Mouse (Mus musculus) testis, adult 2 months (tissue): ENCODE data around the gene Zfp366.

Experiments used
- CTCF ChIP-seq: fragments of 200-500 bp; IDR thresholded peaks from 2 replicates; pipeline ENCODE4 v1.5.1; 2012; ENCODE audit warnings: low read depth, mild to moderate bottlenecking, inconsistent platforms, low read length, moderate library complexity; ENCODE audit not compliant: control insufficient read depth, insufficient read depth, insufficient replicate concordance
- POLR2A ChIP-seq: fragments of 200-500 bp; IDR thresholded peaks from 2 replicates; pipeline ENCODE4 v1.6.1; 2012; ENCODE audit warnings: low read depth, mild to moderate bottlenecking, inconsistent platforms, low read length, moderate library complexity; ENCODE audit not compliant: control insufficient read depth

- TF ChIP-seq CTCF (no peak), POLR2A (no peak)
Measured at GRCm38 (mm10) chr13:99219586-99219985, 35.0 kb downstream of the Zfp366 start.
